9 mouse cellular contexts compared by ENCODE assay signal in genomic region chr17:56032127-56032733, GRCm38 (mm10). TPM values are rescaled to one million over a fixed set of nuclear protein-coding genes. Genes with fewer than 3 reads are reported as not detected.
DNase-seq lines count a peak whose midpoint lies in the region; ATAC-seq and TF ChIP-seq lines count a peak whose summit lies in the region.
"Had no signal": no experiment of that assay in that cellular context is flagged by ENCODE, and none has a peak within 500 bp of the region (broad histone marks: within the 10 kb centered on the region; RNA-seq: fewer than 3 reads in every experiment).

No protein-coding gene starts in this region.

- no peaks in the 10 kb centered on the region for H3K27me3 ChIP-seq in embryonic facial prominence, embryonic 14.5 days (replicated peaks; ENCODE audit: control insufficient read depth, insufficient read depth, low read length)
- no peaks in the 10 kb centered on the region for H3K27me3 ChIP-seq in liver, embryonic 16.5 days (ENCODE audit: control insufficient read depth, insufficient read depth, low read depth, low read length)

- H3K27ac ChIP-seq in layer of hippocampus, adult 2 months, result peak overlapping the region; percentile 94; the same call in 1 of the 2 replicates
- H3K27ac ChIP-seq in embryonic facial prominence, embryonic 14.5 days (replicated peaks; ENCODE audit: low read depth, low read length), result no peak overlapping the region
- 0 out of 2 replicates have a peak overlapping the region, but pooled peaks have one; percentile 6 for H3K27ac ChIP-seq in liver, embryonic 16.5 days (ENCODE audit: low read length)

- no peaks in the 10 kb centered on the region for H3K9me3 ChIP-seq in embryonic facial prominence, embryonic 14.5 days (ENCODE audit: control insufficient read depth, low read length)
- no peaks in the 10 kb centered on the region for H3K9me3 ChIP-seq in liver, embryonic 16.5 days (replicated peaks; ENCODE audit: control insufficient read depth, low read length)

- ATAC-seq in embryonic facial prominence, embryonic 14.5 days (ENCODE audit: low read depth), result no peak
- ATAC-seq in liver, embryonic 16.5 days (ENCODE audit: low read depth), result no peak

- intact Hi-C loops in gastrocnemius, postnatal 14 days (cut with DNase I; ENCODE audit: low total_unique reads), result no loop called here

- DNase-seq in cerebellum, adult 11 months, result peak; percentile 10
- DNase-seq in cerebellum, adult 8-10 months, result no peak
- peak in 1 of 2 experiments; percentile 9 for DNase-seq in layer of hippocampus, adult 2 months (ENCODE audit: low spot score in 2 of 2)
- DNase-seq in layer of hippocampus, adult 9-10 months (ENCODE audit: low spot score), result no peak
- DNase-seq in embryonic facial prominence, embryonic 14.5 days (ENCODE audit: low spot score), result no peak
- DNase-seq in B cell, adult 2 months, result no peak
- no peak for DNase-seq in gastrocnemius, postnatal 14 days
- DNase-seq: gastrocnemius, postnatal 10 days had no signal

- no peak overlapping the region for H3K4me2 ChIP-seq in embryonic facial prominence, embryonic 14.5 days (ENCODE audit: low read depth, low read length)
- H3K4me2 ChIP-seq in liver, embryonic 16.5 days (ENCODE audit: low read depth, low read length), result no peak overlapping the region

- peaks cover 18% of the 10 kb centered on the region for H3K4me1 ChIP-seq in embryonic facial prominence, embryonic 14.5 days (ENCODE audit: control insufficient read depth, insufficient read depth, low read length)
- H3K4me1 ChIP-seq in liver, embryonic 16.5 days (ENCODE audit: control insufficient read depth, low read depth, low read length), result peaks cover 54% of the 10 kb centered on the region

- peak overlapping the region; percentile 43; the same call in 1 of the 2 replicates for H3K9ac ChIP-seq in embryonic facial prominence, embryonic 14.5 days (ENCODE audit: low read depth, low read length)
- no peak overlapping the region for H3K9ac ChIP-seq in liver, embryonic 16.5 days (ENCODE audit: low read depth, low read length)

- peak overlapping the region; percentile 22; the same call in 1 of the 2 replicates for H3K4me3 ChIP-seq in layer of hippocampus, adult 2 months
- H3K4me3 ChIP-seq in embryonic facial prominence, embryonic 14.5 days (ENCODE audit: low read depth, low read length), result no peak overlapping the region
- no peak overlapping the region for H3K4me3 ChIP-seq in liver, embryonic 16.5 days (ENCODE audit: low read depth, low read length)

- peaks cover 41% of the 10 kb centered on the region for H3K36me3 ChIP-seq in embryonic facial prominence, embryonic 14.5 days (ENCODE audit: control insufficient read depth, insufficient read depth, low read length)
- no peaks in the 10 kb centered on the region; the same call in 1 of the 2 replicates for H3K36me3 ChIP-seq in liver, embryonic 16.5 days (ENCODE audit: control insufficient read depth, insufficient read depth)

- no peak for TF ChIP-seq CTCF in layer of hippocampus, adult 2 months (conservative IDR thresholded peaks at IDR 0.05)

- 76% methylated on average over 6 of the region's 6 CpGs for WGBS in embryonic facial prominence, embryonic 14.5 days
- 61% methylated on average over 6 of the region's 6 CpGs for WGBS in liver, embryonic 16.5 days (ENCODE audit: insufficient replicate concordance)

RNA-seq across cellular contexts. Expression of gene Sh3gl1, which starts 4.2 kb away (rescaled TPM):
- 10 to 100 TPM; 63.0 to 69.7 TPM for total RNA-seq in layer of hippocampus, adult 2 months (2021)
- polyA plus RNA-seq in embryonic facial prominence, embryonic 14.5 days (2014; fragmentation: Nextera tagmentation; extraction: Ambion mirVana), result 156 and 167 TPM in 2 replicates
- polyA plus RNA-seq in liver, embryonic 16.5 days (2015; fragmentation: Nextera tagmentation; extraction: Ambion mirVana), result 44.9 and 46.0 TPM in 2 replicates
- total RNA-seq in gastrocnemius, postnatal 14 days (2021), result 10 to 100 TPM; 18.3 to 20.4 TPM

RNA-seq across cellular contexts. Expression of gene Chaf1a, which starts 8.0 kb away (rescaled TPM):
- 1 to 10 TPM; 2.7 to 3.3 TPM for total RNA-seq in layer of hippocampus, adult 2 months (2021)
- 14.2 and 16.5 TPM in 2 replicates for polyA plus RNA-seq in embryonic facial prominence, embryonic 14.5 days (2014; fragmentation: Nextera tagmentation; extraction: Ambion mirVana)
- 14.5 TPM in 2 replicates for polyA plus RNA-seq in liver, embryonic 16.5 days (2015; fragmentation: Nextera tagmentation; extraction: Ambion mirVana)
- 1 to 10 TPM; 1.8 to 2.3 TPM for total RNA-seq in gastrocnemius, postnatal 14 days (2021)

RNA-seq across cellular contexts. Expression of gene Mpnd, which starts 26.7 kb away (rescaled TPM):
- 100 to 1,000 TPM; 101 to 103 TPM for total RNA-seq in layer of hippocampus, adult 2 months (2021)
- 81.8 and 107 TPM in 2 replicates for polyA plus RNA-seq in embryonic facial prominence, embryonic 14.5 days (2014; fragmentation: Nextera tagmentation; extraction: Ambion mirVana)
- 14.9 and 16.2 TPM in 2 replicates for polyA plus RNA-seq in liver, embryonic 16.5 days (2015; fragmentation: Nextera tagmentation; extraction: Ambion mirVana)
- 10 to 100 TPM; 32.8 to 38.4 TPM for total RNA-seq in gastrocnemius, postnatal 14 days (2021)

RNA-seq across cellular contexts. Expression of gene Stap2, which starts 26.8 kb away (rescaled TPM):
- total RNA-seq in layer of hippocampus, adult 2 months (2021), result 1 to 10 TPM; 2.2 to 2.8 TPM
- polyA plus RNA-seq in embryonic facial prominence, embryonic 14.5 days (2014; fragmentation: Nextera tagmentation; extraction: Ambion mirVana), result 12.4 and 14.1 TPM in 2 replicates
- polyA plus RNA-seq in liver, embryonic 16.5 days (2015; fragmentation: Nextera tagmentation; extraction: Ambion mirVana), result 3.5 and 4.5 TPM in 2 replicates
- total RNA-seq in gastrocnemius, postnatal 14 days (2021), result 1 to 10 TPM; 3.9 to 4.4 TPM

RNA-seq across cellular contexts. Expression of gene Ubxn6, which starts 42.6 kb away (rescaled TPM):
- total RNA-seq in layer of hippocampus, adult 2 months (2021), result 10 to 100 TPM; 82.9 to 89.3 TPM
- 32.7 and 39.8 TPM in 2 replicates for polyA plus RNA-seq in embryonic facial prominence, embryonic 14.5 days (2014; fragmentation: Nextera tagmentation; extraction: Ambion mirVana)
- polyA plus RNA-seq in liver, embryonic 16.5 days (2015; fragmentation: Nextera tagmentation; extraction: Ambion mirVana), result 14.1 and 15.3 TPM in 2 replicates
- total RNA-seq in gastrocnemius, postnatal 14 days (2021), result 10 to 100 TPM; 38.3 to 38.9 TPM
